Mouse (Mus musculus) adrenal gland, postnatal 25 days (tissue): ENCODE measurements around the gene Ptpn7. TPM values are rescaled to one million over a fixed set of nuclear protein-coding genes. Genes with fewer than 3 reads are reported as not detected.

Experiments used
- DNase-seq: peaks from one replicate; pipeline ENCODE4 v3.0.0; 2021; ENCODE audit warnings: mixed read lengths
- total RNA-seq: library from RNA; stranded (reverse); gene quantifications from 2 replicates; pipeline ENCODE4 v1.2.3, GENCODE M21; 2021

Gene Ptpn7
- total RNA-seq, 1 experiment from 2014 or later, result 1.5 TPM

GRCm38 (mm10) chr1:135129543-135130183 is 2.8 kb upstream of the Ptpn7 start:
- DNase-seq, result no peak

- no peak for DNase-seq
Observed at GRCm38 (mm10) chr1:135130376-135131018, 2.0 kb upstream of the Ptpn7 start.

- DNase-seq, result no peak
Observed at GRCm38 (mm10) chr1:135131034-135131433, 1.5 kb upstream of the Ptpn7 start.

- DNase-seq, result no peak
Observed at GRCm38 (mm10) chr1:135131560-135131959, 940 bp upstream of the Ptpn7 start.

- no peak for DNase-seq
Observed at GRCm38 (mm10) chr1:135132893-135133369, 431 bp downstream of the Ptpn7 start.

GRCm38 (mm10) chr1:135133678-135134435 is 1.4 kb downstream of the Ptpn7 start:
- DNase-seq, result no peak

GRCm38 (mm10) chr1:135135111-135135787 is 2.7 kb downstream of the Ptpn7 start:
- no peak for DNase-seq

- DNase-seq, result peak; percentile 51
Observed at GRCm38 (mm10) chr1:135136500-135136899, 4.0 kb downstream of the Ptpn7 start.

- no peak for DNase-seq
Observed at GRCm38 (mm10) chr1:135139906-135140305, 7.4 kb downstream of the Ptpn7 start.

GRCm38 (mm10) chr1:135142452-135142851 is 10.0 kb downstream of the Ptpn7 start:
- DNase-seq, result no peak

GRCm38 (mm10) chr1:135143940-135144339 is 11.4 kb downstream of the Ptpn7 start:
- DNase-seq, result no peak

GRCm38 (mm10) chr1:135146077-135146945 is 13.8 kb downstream of the Ptpn7 start, which contains the start of gene Arl8a:
Arl8a (plus strand) TSS chr1:135146824.
- peak; percentile 92 for DNase-seq

GRCm38 (mm10) chr1:135146946-135147701 is 14.6 kb downstream of the Ptpn7 start:
- peak; percentile 89 for DNase-seq

- no peak for DNase-seq
Observed at GRCm38 (mm10) chr1:135147702-135148058, 15.2 kb downstream of the Ptpn7 start.

GRCm38 (mm10) chr1:135148476-135148875 is 16.0 kb downstream of the Ptpn7 start:
- no peak for DNase-seq

- DNase-seq, result no peak
Observed at GRCm38 (mm10) chr1:135148996-135149395, 16.5 kb downstream of the Ptpn7 start.

GRCm38 (mm10) chr1:135154011-135154410 is 21.5 kb downstream of the Ptpn7 start:
- DNase-seq, result no peak

- DNase-seq, result peak; percentile 58
Observed at GRCm38 (mm10) chr1:135154411-135154959, 22.0 kb downstream of the Ptpn7 start.

- no peak for DNase-seq
Observed at GRCm38 (mm10) chr1:135156300-135156699, 23.8 kb downstream of the Ptpn7 start.

- no peak for DNase-seq
Observed at GRCm38 (mm10) chr1:135158633-135159032, 26.1 kb downstream of the Ptpn7 start.
